Mouse (Mus musculus) small intestine, adult 2 months (tissue): ENCODE measurements at regions not wholly inside any gene's neighbourhood (a gene's known extent, or its start where the extent isn't known, plus 50 kb on each side); places are given as distances from the start of the nearest gene placed in this dataset.

ENCODE experiments used
- CTCF ChIP-seq: fragments of 200-500 bp; IDR thresholded peaks from 2 replicates; pipeline ENCODE4 v1.5.1; 2012; ENCODE audit warnings: low read depth, mild to moderate bottlenecking, control low read depth, inconsistent platforms, low read length, moderate library complexity, mixed read lengths; ENCODE audit not compliant: insufficient replicate concordance, insufficient read length; ENCODE audit errors: extremely low read depth
- POLR2A ChIP-seq: fragments of 200-500 bp; IDR thresholded peaks from 2 replicates; pipeline ENCODE4 v1.6.1; 2012; ENCODE audit warnings: low read depth, mild to moderate bottlenecking, control low read depth, inconsistent platforms, low read length, moderate library complexity

DNA sequence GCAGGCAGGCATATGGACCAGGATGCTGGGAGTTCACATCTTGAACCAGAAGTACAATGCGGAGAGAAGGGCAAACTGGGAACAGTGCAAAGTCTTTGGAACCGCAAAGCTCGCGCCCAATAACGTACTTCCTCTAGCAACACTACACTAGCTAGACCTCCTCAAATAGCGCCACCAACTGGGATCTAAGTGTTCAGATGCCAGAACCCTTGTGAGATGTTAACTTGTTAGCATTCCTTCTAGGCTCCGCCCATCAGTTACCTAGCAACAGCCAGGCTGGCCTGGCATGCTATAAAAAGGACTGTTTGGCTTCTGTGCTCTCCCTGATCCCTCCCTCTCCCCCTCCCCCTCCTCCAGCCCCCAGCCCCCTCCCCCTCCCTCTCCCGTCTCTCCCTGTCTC is 182.3 kb upstream of the Jmjd1c start:
- no peak for TF ChIP-seq POLR2A
- no peak for TF ChIP-seq CTCF
